Mouse (Mus musculus): ENCODE measurements at regions not wholly inside any gene's neighbourhood (a gene's known extent, or its start where the extent isn't known, plus 50 kb on each side); places are given as distances from the start of the nearest gene placed in this dataset.
"Not testable (repeated sequence)": the region's sequence is repeated elsewhere in the genome, so short reads cannot be mapped to it uniquely, and the experiment has no call there.

DNA sequence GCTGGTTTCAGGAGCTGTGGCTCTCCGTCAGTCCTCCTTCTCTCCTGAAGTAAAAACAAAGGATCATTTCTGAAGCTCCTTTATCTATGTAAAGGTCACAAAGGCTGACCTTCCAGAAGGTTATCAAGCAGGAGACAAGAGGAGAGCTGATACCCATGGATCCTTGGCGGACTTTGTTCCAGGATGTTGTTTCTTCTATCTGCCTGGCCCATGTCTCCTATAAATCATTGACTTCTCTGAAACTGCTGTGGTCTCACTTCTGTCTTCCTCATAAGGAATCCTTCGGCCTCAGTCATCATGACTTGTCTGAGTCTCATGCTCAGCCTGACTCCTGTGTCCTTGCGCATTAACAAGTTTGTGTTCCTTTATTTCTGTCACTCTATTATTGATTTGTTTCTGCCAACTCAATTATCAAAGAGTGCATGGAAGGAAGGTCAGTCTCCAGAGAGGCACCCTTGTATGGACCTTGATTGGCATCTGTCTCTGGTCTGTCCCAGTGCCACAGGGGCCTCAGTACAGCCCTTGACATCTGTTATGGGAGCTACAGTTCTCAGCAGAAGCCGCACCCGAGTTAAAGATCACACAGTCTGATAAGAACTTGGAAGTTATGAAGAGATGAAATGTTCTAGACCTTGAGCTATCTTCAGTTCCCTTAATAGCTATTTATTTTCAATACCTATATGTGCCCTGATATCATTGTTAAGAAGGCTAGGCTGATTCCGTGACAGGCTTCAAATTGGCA lies 53.2 kb upstream of the Dazl start:
- 73% methylated on average over 7 of the region's 7 CpGs for WGBS
- ATAC-seq (ENCODE audit: insufficient number of reproducible peaks, insufficient read depth, low FRiP score, low read depth): no peak
- H3K9me3 ChIP-seq (ENCODE audit: control insufficient read depth, low read length): no peaks in the 10 kb centered on the region
- H3K27ac ChIP-seq (replicated peaks in 1 of 2; ENCODE audit: control insufficient read depth in 1 of 2, insufficient read depth in 1 of 2, low read depth in 2 of 2, low read length in 2 of 2): no peak overlapping the region
- no peaks in the 10 kb centered on the region; a peak in 1 of 4 replicates for H3K4me1 ChIP-seq (ENCODE audit: control insufficient read depth in 2 of 2, insufficient read depth in 2 of 2, low read length in 2 of 2)
- no peaks in the 10 kb centered on the region for H3K27me3 ChIP-seq (ENCODE audit: control insufficient read depth, insufficient read depth, low read length)
- H3K36me3 ChIP-seq (ENCODE audit: control insufficient read depth, insufficient read depth, low read length): no peaks in the 10 kb centered on the region
- H3K4me3 ChIP-seq (ENCODE audit: control insufficient read depth in 1 of 2, insufficient read depth in 1 of 2, low read depth in 1 of 2, low read length in 2 of 2): no peak overlapping the region
- no peak overlapping the region for H3K9ac ChIP-seq (ENCODE audit: low read length)
- H3K4me2 ChIP-seq (ENCODE audit: low read length): no peak overlapping the region

DNA sequence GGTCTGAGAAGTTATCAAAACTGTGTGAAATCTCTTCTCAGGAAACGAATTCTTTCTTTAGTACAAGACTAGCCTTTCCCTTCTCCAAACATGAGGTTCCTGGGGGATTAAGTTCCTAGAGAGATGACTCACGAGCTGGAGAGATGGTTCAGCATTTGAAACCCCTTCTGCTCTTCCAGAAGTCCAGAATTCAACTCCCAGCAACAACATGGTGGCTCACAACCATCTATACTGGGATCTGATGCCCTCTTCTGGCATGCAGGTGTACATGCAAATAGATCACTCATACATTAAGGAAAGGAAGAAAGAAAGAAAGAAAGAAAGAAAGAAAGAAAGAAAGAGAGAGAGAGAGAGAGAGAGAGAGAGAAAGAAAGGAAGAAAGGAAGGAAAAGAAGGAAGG lies 60.4 kb upstream of the Dazl start:
- not testable (repeated sequence) for H3K9me3 ChIP-seq (ENCODE audit: control insufficient read depth, low read length); H3K9ac ChIP-seq (ENCODE audit: low read length); H3K27me3 ChIP-seq (ENCODE audit: control insufficient read depth, insufficient read depth, low read length); H3K4me3 ChIP-seq (ENCODE audit: control insufficient read depth in 1 of 2, insufficient read depth in 1 of 2, low read depth in 1 of 2, low read length in 2 of 2); ATAC-seq (ENCODE audit: insufficient number of reproducible peaks, insufficient read depth, low FRiP score, low read depth); H3K27ac ChIP-seq (replicated peaks in 1 of 2; ENCODE audit: control insufficient read depth in 1 of 2, insufficient read depth in 1 of 2, low read depth in 2 of 2, low read length in 2 of 2); H3K4me2 ChIP-seq (ENCODE audit: low read length); H3K36me3 ChIP-seq (ENCODE audit: control insufficient read depth, insufficient read depth, low read length); H3K4me1 ChIP-seq (ENCODE audit: control insufficient read depth in 2 of 2, insufficient read depth in 2 of 2, low read length in 2 of 2)
- 52% methylated on average over 2 of the region's 2 CpGs for WGBS

DNA sequence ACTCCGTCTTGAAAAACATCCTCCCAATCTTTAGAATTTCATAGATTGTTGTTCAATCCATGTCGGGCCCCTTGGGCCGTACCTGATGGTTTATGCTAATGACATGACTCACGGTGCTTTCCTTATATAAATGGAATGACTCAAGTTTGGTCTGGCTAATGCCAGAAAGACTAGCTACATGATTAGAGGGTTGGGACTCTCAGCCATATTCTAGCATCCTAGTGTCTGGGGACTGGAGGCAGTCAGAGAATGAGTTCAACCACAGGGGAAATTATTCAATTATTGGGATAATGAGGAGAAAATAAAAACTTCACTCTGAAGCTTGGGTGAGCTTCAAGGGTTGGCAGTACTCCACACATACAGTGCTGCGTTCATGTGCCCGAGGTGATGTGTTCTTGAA lies 60.9 kb upstream of the Dazl start:
- Histone ChIP-seq H3K4me3 (ENCODE audit: control insufficient read depth in 1 of 2, insufficient read depth in 1 of 2, low read depth in 1 of 2, low read length in 2 of 2) (no peak overlapping the region), H3K4me2 (ENCODE audit: low read length) (no peak overlapping the region), H3K4me1 (ENCODE audit: control insufficient read depth in 2 of 2, insufficient read depth in 2 of 2, low read length in 2 of 2) (no peaks in the 10 kb centered on the region; a peak in 1 of 4 replicates), H3K9me3 (ENCODE audit: control insufficient read depth, low read length) (peaks cover 4% of the 10 kb centered on the region; the same call in 1 of the 2 replicates), H3K9ac (ENCODE audit: low read length) (no peak overlapping the region), H3K36me3 (ENCODE audit: control insufficient read depth, insufficient read depth, low read length) (no peaks in the 10 kb centered on the region), H3K27me3 (ENCODE audit: control insufficient read depth, insufficient read depth, low read length) (no peaks in the 10 kb centered on the region), H3K27ac (replicated peaks in 1 of 2; ENCODE audit: control insufficient read depth in 1 of 2, insufficient read depth in 1 of 2, low read depth in 2 of 2, low read length in 2 of 2) (no peak overlapping the region)
- 87% methylated on average over 6 of the region's 6 CpGs for WGBS
- ATAC-seq (ENCODE audit: insufficient number of reproducible peaks, insufficient read depth, low FRiP score, low read depth): no peak

DNA sequence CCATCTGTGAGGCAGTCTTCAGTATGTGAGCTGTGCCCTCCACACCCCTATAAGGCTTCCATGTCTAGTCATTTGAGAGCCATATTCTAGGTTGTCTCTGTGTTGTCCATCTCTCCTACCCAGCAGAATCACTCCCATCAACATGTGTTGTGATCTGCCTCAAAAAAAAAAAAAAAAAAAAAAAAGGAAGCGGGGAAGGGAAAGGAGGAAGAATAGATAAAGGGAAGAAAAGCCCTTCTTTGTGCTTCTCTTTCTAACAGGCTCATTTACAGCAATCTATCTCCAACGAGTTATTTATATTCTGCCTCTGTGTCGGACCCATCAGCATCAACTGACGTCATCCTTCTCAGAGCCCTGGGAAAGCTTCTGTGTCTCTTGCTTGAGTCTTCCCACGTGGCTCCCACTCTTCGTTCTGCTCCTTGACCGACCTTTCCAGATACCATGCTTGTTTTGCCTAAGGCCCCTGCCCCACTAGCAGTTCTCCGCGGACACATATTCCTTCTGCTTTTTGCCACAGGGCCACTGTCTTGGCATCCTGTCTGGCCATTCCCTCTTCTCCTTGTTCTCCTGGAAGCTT lies 68.3 kb upstream of the Dazl start:
- H3K27me3 ChIP-seq (ENCODE audit: control insufficient read depth, insufficient read depth, low read length): no peaks in the 10 kb centered on the region
- H3K4me1 ChIP-seq (ENCODE audit: control insufficient read depth in 2 of 2, insufficient read depth in 2 of 2, low read length in 2 of 2): peaks cover 2 to 3% of the 10 kb centered on the region in 2 experiments; a peak in 3 of 4 replicates
- no peaks in the 10 kb centered on the region for H3K9me3 ChIP-seq (ENCODE audit: control insufficient read depth, low read length)
- H3K4me3 ChIP-seq (ENCODE audit: control insufficient read depth in 1 of 2, insufficient read depth in 1 of 2, low read depth in 1 of 2, low read length in 2 of 2): no peak overlapping the region
- no peak overlapping the region for H3K4me2 ChIP-seq (ENCODE audit: low read length)
- no peak overlapping the region for H3K27ac ChIP-seq (replicated peaks in 1 of 2; ENCODE audit: control insufficient read depth in 1 of 2, insufficient read depth in 1 of 2, low read depth in 2 of 2, low read length in 2 of 2)
- 48% methylated on average over 8 of the region's 9 CpGs for WGBS
- H3K36me3 ChIP-seq (ENCODE audit: control insufficient read depth, insufficient read depth, low read length): no peaks in the 10 kb centered on the region
- H3K9ac ChIP-seq (ENCODE audit: low read length): no peak overlapping the region
- no peak for ATAC-seq (ENCODE audit: insufficient number of reproducible peaks, insufficient read depth, low FRiP score, low read depth)

DNA sequence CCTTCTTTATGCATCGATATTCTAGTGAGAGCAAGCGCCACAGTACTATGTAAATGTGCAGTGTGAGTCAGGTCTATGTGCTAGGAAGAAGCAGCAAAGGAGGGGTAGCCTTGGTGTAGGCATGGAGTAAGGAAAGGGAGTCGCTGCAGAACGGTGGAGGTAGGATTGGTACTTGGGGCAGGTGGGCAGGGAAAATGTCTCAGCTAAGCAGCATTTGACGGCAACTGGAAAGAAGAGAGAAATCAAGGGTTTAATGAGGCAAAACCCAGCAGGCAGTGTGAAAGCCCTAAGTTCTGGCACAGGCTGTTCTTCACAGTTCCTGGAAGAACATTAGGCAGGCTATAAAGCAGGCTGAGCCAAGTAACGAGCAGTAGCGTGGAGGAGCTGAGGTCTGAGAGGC lies 72.0 kb upstream of the Dazl start:
- ATAC-seq (ENCODE audit: insufficient number of reproducible peaks, insufficient read depth, low FRiP score, low read depth): no peak
- Histone ChIP-seq H3K4me1 (ENCODE audit: control insufficient read depth in 2 of 2, insufficient read depth in 2 of 2, low read length in 2 of 2) (peaks cover 0 to 3% of the 10 kb centered on the region in 2 experiments; a peak in 2 of 4 replicates), H3K9ac (ENCODE audit: low read length) (no peak overlapping the region), H3K4me3 (ENCODE audit: control insufficient read depth in 1 of 2, insufficient read depth in 1 of 2, low read depth in 1 of 2, low read length in 2 of 2) (no peak overlapping the region), H3K27me3 (ENCODE audit: control insufficient read depth, insufficient read depth, low read length) (no peaks in the 10 kb centered on the region), H3K4me2 (ENCODE audit: low read length) (no peak overlapping the region), H3K9me3 (ENCODE audit: control insufficient read depth, low read length) (no peaks in the 10 kb centered on the region), H3K27ac (replicated peaks in 1 of 2; ENCODE audit: control insufficient read depth in 1 of 2, insufficient read depth in 1 of 2, low read depth in 2 of 2, low read length in 2 of 2) (no peak overlapping the region), H3K36me3 (ENCODE audit: control insufficient read depth, insufficient read depth, low read length) (no peaks in the 10 kb centered on the region)
- 88% methylated on average over 7 of the region's 7 CpGs for WGBS

DNA sequence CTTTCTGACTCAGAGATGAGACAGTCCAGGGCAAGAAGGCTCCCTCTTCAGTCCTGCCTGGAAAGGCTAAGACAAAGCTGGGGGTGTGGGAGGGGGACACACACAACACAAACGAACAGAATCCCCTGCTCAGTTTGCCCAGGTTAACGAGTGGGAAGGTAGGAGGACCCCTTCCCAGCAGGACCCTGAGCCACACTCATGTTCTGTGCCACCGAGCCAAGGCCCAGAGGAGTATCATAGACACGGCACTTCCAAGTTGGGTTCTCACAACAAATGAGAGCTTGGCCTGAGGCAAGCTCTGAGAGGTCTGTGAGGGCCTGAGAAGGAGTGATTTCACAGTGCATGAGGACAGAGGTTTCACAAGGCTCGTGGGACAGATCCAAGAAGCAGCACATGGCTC lies 72.7 kb upstream of the Dazl start:
- H3K9me3 ChIP-seq (ENCODE audit: control insufficient read depth, low read length): no peaks in the 10 kb centered on the region
- no peak overlapping the region for H3K9ac ChIP-seq (ENCODE audit: low read length)
- no peak overlapping the region for H3K4me2 ChIP-seq (ENCODE audit: low read length)
- no peak overlapping the region for H3K4me3 ChIP-seq (ENCODE audit: control insufficient read depth in 1 of 2, insufficient read depth in 1 of 2, low read depth in 1 of 2, low read length in 2 of 2)
- H3K27ac ChIP-seq (replicated peaks in 1 of 2; ENCODE audit: control insufficient read depth in 1 of 2, insufficient read depth in 1 of 2, low read depth in 2 of 2, low read length in 2 of 2): no peak overlapping the region
- 79% methylated on average over 5 of the region's 5 CpGs for WGBS
- H3K36me3 ChIP-seq (ENCODE audit: control insufficient read depth, insufficient read depth, low read length): no peaks in the 10 kb centered on the region
- H3K27me3 ChIP-seq (ENCODE audit: control insufficient read depth, insufficient read depth, low read length): no peaks in the 10 kb centered on the region
- peaks cover 0 to 3% of the 10 kb centered on the region in 2 experiments; a peak in 2 of 4 replicates for H3K4me1 ChIP-seq (ENCODE audit: control insufficient read depth in 2 of 2, insufficient read depth in 2 of 2, low read length in 2 of 2)
- no peak for ATAC-seq (ENCODE audit: insufficient number of reproducible peaks, insufficient read depth, low FRiP score, low read depth)

DNA sequence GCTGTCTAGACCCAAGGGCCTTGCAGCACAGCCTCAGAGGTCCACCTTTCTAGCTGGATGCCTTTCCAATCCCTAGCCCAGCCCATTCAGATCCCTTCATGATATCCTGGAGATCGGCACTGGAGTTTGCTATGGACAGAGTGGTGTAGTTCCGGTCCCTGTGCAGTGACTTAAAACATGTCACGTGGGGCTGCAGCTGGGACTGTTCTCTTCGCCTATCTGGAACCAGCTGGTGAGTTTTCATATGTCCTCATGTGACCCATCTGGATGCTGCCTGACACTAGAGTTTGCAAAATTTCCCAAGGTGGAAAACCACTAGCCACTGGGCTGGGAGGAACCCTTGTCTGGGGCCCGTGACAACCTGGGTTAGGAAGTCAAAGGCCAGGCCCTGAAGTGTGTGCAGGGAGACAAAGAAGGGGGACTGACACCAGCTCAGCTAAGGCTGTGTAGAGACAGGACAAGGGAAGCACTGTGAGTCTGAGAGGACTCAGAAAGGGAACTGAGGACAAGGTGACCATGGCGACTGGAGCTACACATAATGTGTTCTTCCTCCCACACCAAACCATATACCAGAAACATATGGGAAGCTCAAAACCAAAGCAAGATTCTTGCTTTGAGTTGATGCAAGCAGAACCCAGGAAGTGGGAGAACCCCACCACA lies 75.9 kb upstream of the Dazl start:
- 70% methylated on average over 6 of the region's 6 CpGs for WGBS
- no peaks in the 10 kb centered on the region for H3K4me1 ChIP-seq (ENCODE audit: control insufficient read depth in 2 of 2, insufficient read depth in 2 of 2, low read length in 2 of 2)
- ATAC-seq (ENCODE audit: insufficient number of reproducible peaks, insufficient read depth, low FRiP score, low read depth): no peak
- H3K9me3 ChIP-seq (ENCODE audit: control insufficient read depth, low read length): no peaks in the 10 kb centered on the region
- H3K4me3 ChIP-seq (ENCODE audit: control insufficient read depth in 1 of 2, insufficient read depth in 1 of 2, low read depth in 1 of 2, low read length in 2 of 2): no peak overlapping the region
- H3K9ac ChIP-seq (ENCODE audit: low read length): no peak overlapping the region
- no peaks in the 10 kb centered on the region for H3K36me3 ChIP-seq (ENCODE audit: control insufficient read depth, insufficient read depth, low read length)
- no peak overlapping the region for H3K4me2 ChIP-seq (ENCODE audit: low read length)
- no peaks in the 10 kb centered on the region for H3K27me3 ChIP-seq (ENCODE audit: control insufficient read depth, insufficient read depth, low read length)
- H3K27ac ChIP-seq (replicated peaks in 1 of 2; ENCODE audit: control insufficient read depth in 1 of 2, insufficient read depth in 1 of 2, low read depth in 2 of 2, low read length in 2 of 2): no peak overlapping the region
